Mouse (Mus musculus) layer of hippocampus, adult 6 months (tissue): ENCODE measurements around the gene Pnma3. TPM values are rescaled to one million over a fixed set of nuclear protein-coding genes. Genes with fewer than 3 reads are reported as not detected.

Source experiments
- long read RNA-seq, 2 experiments: library from polyadenylated mRNA; unstranded; transcript quantifications; one replicate each; pipeline ENCODE4 v2.0.0; 2019 to 2020
- polyA plus RNA-seq: library from polyadenylated mRNA; unstranded; fragments of <200 nt; fragmentation: Nextera tagmentation; gene quantifications from 2 replicates; pipeline ENCODE4 v1.2.3, GENCODE M21; 2021

The Pnma3 gene
- polyA plus RNA-seq = 0.68 and 1.0 TPM in 2 replicates
- long read RNA-seq, experiment 1, partial matches to known transcripts = 0 of 2 reads
- long read RNA-seq, experiment 1, other reads (novel, unspliced or antisense) = 2 of 2 reads
- long read RNA-seq, experiment 2, partial matches to known transcripts = 1 of 6 reads
- long read RNA-seq, experiment 2, other reads (novel, unspliced or antisense) = 3 of 6 reads

DNA sequence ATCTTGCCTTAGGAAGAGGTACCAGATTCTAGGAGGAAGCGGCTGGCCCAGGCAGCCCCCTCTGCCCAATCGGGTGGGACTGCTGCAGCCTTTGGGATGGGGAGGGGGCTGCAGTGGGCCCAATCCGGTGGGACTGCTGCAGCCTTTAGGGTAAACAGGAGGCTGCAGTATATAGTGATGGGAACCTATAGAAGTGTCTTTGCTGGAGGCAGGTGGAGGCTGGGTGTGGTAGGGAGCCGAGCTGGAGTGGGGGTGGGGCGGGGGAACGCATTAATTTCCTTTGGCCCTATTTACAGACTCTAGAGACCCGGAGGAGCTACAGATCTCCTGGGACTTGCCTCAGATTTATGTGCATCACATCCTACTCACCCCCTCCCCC is at the start of gene Pnma3:
Gene Pnma3 (plus strand): TSS at position 373 of the 379 bp plus-strand sequence.

DNA sequence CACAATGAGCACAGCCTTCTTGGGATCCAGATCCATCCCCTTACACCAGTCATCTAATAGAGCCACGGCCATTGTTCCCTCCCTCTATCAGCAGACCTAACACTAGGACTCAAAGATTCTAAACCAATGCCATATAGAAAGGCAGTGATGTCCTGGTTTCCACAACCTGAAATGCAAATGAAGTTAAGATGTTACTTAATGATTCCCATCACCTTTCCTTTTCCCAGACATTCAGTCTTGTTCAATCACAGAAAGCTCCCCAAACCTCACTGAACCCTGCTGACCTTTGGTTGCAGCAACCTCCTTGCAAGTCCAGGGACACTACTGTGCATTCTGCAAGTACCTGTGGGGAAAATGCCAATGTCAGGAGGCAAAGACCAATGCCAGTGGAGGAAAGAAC is 27.6 kb upstream of the Pnma3 start, which contains the start of gene Pnma5:
Gene Pnma5 (minus strand): TSS at position 101 of the 400 bp plus-strand sequence.

DNA sequence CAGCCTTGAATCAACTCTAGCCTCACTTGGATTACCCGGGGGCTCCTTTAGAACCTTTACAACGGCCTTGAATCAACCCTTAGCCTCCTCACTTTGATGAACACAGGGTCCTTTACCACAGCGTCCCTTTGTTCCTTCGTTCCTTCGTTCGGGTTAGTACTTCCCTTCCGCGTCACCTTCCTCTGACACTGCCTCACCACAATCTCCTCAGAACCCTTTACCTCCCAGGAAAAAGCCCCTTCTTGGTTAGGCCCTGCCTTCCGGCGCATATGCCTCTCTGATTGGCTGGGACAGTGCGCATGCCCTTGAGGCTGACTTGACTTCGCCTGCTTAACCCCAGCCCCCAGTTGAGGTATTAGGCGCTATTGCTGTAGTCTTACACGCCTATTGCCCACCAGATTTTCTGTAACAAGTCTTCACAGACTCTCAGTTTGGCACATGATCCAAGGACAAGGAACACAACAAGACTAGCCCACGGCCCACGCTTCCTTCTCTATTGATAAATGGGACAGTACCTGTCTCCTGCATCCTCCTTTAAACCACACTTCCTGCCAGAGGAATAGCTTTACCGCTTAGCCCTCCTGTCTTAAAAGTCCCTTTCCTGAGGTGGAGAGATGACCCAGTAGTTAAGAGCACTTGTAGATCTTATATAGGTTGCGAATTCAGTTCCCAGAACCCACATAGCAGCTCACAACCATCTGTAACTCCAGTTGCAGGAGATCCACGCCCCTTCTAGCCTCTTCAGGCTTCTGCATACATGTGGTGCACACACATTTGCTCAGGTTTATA is 17.9 kb downstream of the Pnma3 start, which contains the start of gene Xlr4a:
Gene Xlr4a (minus strand): TSS at position 212 of the 789 bp plus-strand sequence.

DNA sequence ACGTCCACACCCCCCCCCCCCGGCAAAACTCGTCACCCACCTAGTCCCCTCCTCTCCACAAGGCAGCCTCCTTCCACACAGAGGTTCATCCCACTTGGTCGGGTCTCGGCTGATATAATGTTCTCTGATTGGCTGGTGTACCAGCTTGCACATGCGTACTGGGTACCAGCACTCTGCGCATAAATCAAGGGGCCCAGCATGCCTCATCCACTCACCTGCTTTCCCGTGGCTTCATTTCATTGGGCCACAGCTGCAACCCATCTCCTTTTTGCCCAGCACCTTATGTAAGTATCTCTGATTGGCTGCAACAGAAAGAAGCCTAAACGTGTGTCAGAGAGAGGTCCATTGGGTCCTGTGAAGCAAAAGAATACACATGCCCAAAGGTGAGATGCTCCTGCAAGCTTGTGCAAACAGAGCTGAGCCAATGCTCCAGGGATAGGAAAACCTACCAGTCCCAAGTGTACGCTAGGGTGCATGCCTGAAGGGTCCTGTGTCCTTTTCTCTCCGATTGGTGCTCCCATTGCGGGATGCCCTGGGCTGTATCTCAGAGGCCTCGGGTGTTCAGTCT is 32.4 kb downstream of the Pnma3 start, which contains the start of gene Xlr3a:
Gene Xlr3a (minus strand): TSS at position 155 of the 568 bp plus-strand sequence.

DNA sequence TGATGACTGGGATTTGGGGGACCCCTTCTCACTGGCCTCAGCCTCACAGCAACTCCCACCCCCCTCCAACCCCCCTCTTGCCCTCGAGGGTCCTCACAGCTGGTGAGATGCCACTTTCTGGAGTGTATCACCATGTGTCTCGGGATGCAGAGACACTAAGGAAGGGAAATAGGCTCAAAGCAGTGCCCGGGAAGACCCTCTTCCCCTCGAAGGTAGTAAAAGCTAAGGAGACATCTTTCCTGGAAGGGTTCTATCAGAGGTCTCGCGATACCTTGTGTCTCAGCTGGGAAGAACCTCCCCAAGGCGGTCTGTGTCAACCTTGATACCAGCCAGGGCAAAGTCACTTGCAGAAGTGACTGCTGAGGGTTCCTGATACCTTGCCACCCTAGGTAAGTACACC is 52.2 kb downstream of the Pnma3 start, which contains the start of gene Gm14685:
Gene Gm14685 (plus strand): TSS at position 301 of the 400 bp plus-strand sequence.

Other genes with a start within 250 kb of the Pnma3 start
- 0.20 and 0.30 TPM in 2 replicates for gene Gabrq, start 239.6 kb upstream of the Pnma3 start, polyA plus RNA-seq
- 77.6 and 110 TPM in 2 replicates for gene Cetn2, start 146.4 kb upstream of the Pnma3 start, polyA plus RNA-seq
- 17.8 and 18.6 TPM in 2 replicates for gene Nsdhl, start 146.2 kb upstream of the Pnma3 start, polyA plus RNA-seq
- gene Zfp185, start 77.4 kb upstream of the Pnma3 start, polyA plus RNA-seq = 1.1 and 4.6 TPM in 2 replicates
- gene Pnma5, start 27.7 kb upstream of the Pnma3 start, polyA plus RNA-seq = not detected in 2 replicates
- gene Xlr4a, start 17.7 kb downstream of the Pnma3 start, polyA plus RNA-seq = 0.18 TPM in 1 of 2 replicates, not detected in the other
- gene Xlr3a, start 32.3 kb downstream of the Pnma3 start, polyA plus RNA-seq = 0.53 and 1.8 TPM in 2 replicates
- 0.52 and 0.60 TPM in 2 replicates for gene Gm14685, start 52.3 kb downstream of the Pnma3 start, polyA plus RNA-seq
- gene Xlr5b, start 84.0 kb downstream of the Pnma3 start, polyA plus RNA-seq = not detected in 2 replicates
- 0.19 and 0.33 TPM in 2 replicates for gene DXBay18, start 84.7 kb downstream of the Pnma3 start, polyA plus RNA-seq
- gene Spin2d, start 112.2 kb downstream of the Pnma3 start, polyA plus RNA-seq = not detected in 2 replicates
- 0.65 and 1.9 TPM in 2 replicates for gene Xlr3b, start 127.4 kb downstream of the Pnma3 start, polyA plus RNA-seq
- gene Xlr4b, start 149.5 kb downstream of the Pnma3 start, polyA plus RNA-seq = 0.23 TPM in 1 of 2 replicates, not detected in the other
- 15.0 and 17.2 TPM in 2 replicates for gene F8a, start 163.5 kb downstream of the Pnma3 start, polyA plus RNA-seq
- 0.24 TPM in 1 of 2 replicates, not detected in the other for gene Xlr4c, start 178.3 kb downstream of the Pnma3 start, polyA plus RNA-seq
- not detected in 2 replicates for gene Xlr3c, start 200.6 kb downstream of the Pnma3 start, polyA plus RNA-seq
- not detected in 2 replicates for gene Xlr5a, start 228.2 kb downstream of the Pnma3 start, polyA plus RNA-seq
- not detected in 2 replicates for gene Xlr5c, start 228.2 kb downstream of the Pnma3 start, polyA plus RNA-seq